Mouse (Mus musculus): ENCODE data around the gene Slc39a11. TPM values are rescaled to one million over a fixed set of nuclear protein-coding genes. Genes with fewer than 3 reads are reported as not detected.

Gene Slc39a11
- polyA plus RNA-seq, 1 experiment from 2014 or later: 40.1 TPM

DNA sequence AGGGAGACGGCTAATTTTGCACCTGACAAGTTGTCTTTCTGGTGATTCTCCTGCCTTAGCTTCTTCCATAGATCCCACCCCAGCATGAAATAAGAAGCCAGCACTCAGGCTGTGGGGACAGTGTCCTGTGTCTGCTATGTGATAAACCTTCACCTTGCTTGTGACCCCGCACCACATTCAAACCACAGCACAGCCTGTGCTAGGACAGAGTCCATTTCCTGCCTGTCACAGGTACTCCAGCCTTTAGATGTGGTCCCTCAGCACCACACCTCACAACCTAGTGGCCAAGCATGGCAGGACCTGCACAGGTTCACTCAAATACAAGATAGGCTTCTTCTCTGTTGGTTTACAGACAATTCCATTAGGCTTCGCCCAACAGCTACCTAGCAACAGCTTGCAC lies 328.3 kb downstream of the Slc39a11 start:
- Histone ChIP-seq H3K4me1 (ENCODE audit: control insufficient read depth, insufficient read depth, low read depth, low read length) (peaks cover 5% of the 10 kb centered on the region), H3K36me3 (ENCODE audit: control insufficient read depth, insufficient read depth, low read length) (no peaks in the 10 kb centered on the region), H3K4me2 (ENCODE audit: low read length) (no peak overlapping the region), H3K27me3 (replicated peaks; ENCODE audit: control insufficient read depth, insufficient read depth, low read length) (no peaks in the 10 kb centered on the region), H3K4me3 (ENCODE audit: low read length) (no peak overlapping the region), H3K9ac (ENCODE audit: low read depth, low read length) (no peak overlapping the region), H3K9me3 (ENCODE audit: control insufficient read depth, low read length) (no peaks in the 10 kb centered on the region), H3K27ac (ENCODE audit: low read depth, low read length) (no peak overlapping the region)
- ATAC-seq: no peak
- WGBS: 89% methylated on average over 3 of the region's 3 CpGs

DNA sequence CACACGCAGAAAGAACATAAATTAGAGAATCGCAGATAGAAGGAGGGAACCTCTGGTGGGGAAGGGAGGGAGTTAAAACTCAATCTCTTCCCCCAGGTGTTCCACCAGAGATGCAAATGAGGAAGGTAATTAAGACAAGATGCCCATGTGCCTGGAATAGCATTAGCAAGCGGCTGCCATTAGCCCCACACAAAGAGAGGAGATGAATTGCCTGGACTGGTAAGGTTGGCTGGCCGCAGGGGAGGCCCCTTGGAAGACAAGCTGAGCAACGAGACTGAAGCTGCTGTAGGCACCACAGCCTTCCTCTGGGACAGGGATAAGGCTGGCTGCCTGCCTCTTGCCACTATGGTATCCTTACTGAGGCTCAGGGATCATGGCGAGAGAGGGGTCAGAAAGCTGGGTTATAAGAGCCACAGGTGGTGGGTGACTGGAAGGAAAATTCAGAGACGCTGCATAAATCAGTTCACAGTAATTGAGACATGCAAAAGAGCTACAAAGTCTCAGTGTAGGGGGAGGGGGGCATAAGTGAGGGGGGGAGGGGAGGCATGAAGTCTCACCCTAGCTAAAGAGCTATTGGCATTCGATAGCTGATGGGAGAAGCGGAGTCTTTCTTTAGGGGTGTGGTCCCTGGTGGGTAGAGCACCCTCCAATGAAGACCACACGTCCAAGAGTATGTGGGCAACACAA lies 340.5 kb downstream of the Slc39a11 start:
- H3K4me3 ChIP-seq (ENCODE audit: low read length): no peak overlapping the region
- no peaks in the 10 kb centered on the region for H3K27me3 ChIP-seq (replicated peaks; ENCODE audit: control insufficient read depth, insufficient read depth, low read length)
- no peak overlapping the region for H3K4me2 ChIP-seq (ENCODE audit: low read length)
- peaks cover 9% of the 10 kb centered on the region for H3K4me1 ChIP-seq (ENCODE audit: control insufficient read depth, insufficient read depth, low read depth, low read length)
- peaks cover 9% of the 10 kb centered on the region for H3K9me3 ChIP-seq (ENCODE audit: control insufficient read depth, low read length)
- peaks cover 6% of the 10 kb centered on the region; the same call in 1 of the 2 replicates for H3K36me3 ChIP-seq (ENCODE audit: control insufficient read depth, insufficient read depth, low read length)
- no peak overlapping the region for H3K27ac ChIP-seq (ENCODE audit: low read depth, low read length)
- ATAC-seq: no peak
- WGBS: 32% methylated on average over 10 of the region's 10 CpGs
- H3K9ac ChIP-seq (ENCODE audit: low read depth, low read length): no peak overlapping the region

DNA sequence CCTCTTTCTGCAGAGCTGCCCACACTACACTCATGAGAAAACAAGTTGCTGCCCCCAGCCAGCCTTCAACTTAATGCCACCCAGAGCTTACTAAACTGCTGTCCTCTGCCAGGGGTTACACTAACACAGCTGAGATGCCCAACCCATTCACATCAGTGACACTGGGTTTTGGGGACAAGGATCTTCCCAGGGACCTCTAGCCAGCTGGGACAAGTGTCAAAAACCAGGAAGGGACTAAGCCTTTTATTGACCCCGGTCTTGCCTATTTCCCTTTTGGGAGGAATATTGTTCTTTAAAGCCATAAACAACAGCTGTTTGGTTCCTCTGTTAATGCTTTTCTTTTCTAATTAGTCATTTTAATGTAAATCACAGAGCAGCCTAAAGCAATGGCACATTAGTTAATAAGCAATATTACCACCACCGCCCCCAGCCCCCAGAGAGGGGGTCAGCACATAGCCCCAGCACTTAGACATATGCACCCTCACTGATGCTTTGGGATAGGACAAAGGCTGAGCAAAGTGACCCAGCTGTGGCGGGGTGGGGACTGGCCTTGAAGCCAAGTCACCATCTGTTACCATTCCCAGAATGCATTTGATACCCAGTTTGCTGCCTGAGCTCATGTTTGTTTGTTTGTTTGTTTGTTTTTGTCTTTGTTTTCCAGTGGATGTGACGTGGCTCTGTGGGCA lies 341.5 kb downstream of the Slc39a11 start:
- 39% methylated on average over 4 of the region's 4 CpGs for WGBS
- Histone ChIP-seq H3K4me2 (ENCODE audit: low read length) (no peak overlapping the region), H3K27me3 (replicated peaks; ENCODE audit: control insufficient read depth, insufficient read depth, low read length) (no peaks in the 10 kb centered on the region), H3K4me3 (ENCODE audit: low read length) (no peak overlapping the region), H3K4me1 (ENCODE audit: control insufficient read depth, insufficient read depth, low read depth, low read length) (peaks cover 9% of the 10 kb centered on the region), H3K9me3 (ENCODE audit: control insufficient read depth, low read length) (peaks cover 9% of the 10 kb centered on the region), H3K9ac (ENCODE audit: low read depth, low read length) (no peak overlapping the region), H3K27ac (ENCODE audit: low read depth, low read length) (no peak overlapping the region), H3K36me3 (ENCODE audit: control insufficient read depth, insufficient read depth, low read length) (peaks cover 6% of the 10 kb centered on the region; the same call in 1 of the 2 replicates)
- ATAC-seq: no peak

DNA sequence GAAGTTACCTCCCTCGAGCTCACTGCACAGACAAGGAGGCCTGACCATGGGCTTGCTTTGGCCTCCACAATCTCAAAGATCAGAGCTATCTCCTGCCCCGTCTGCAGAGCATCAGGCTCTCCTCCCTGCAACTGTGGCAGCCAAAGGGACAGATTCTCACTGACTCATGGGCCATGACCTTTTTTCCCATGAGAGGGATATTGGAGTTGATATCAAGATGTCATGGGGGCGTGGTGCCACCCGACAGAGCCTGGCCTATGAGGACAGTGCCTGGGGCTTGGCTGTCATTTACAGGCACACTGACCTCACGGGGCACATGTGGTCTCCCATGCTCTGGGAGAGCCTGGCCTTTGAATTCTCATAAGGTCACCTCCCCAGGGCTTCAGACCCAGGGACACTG lies 346.7 kb downstream of the Slc39a11 start:
- H3K36me3 ChIP-seq (ENCODE audit: control insufficient read depth, insufficient read depth, low read length): peaks cover 6% of the 10 kb centered on the region; the same call in 1 of the 2 replicates
- H3K9me3 ChIP-seq (ENCODE audit: control insufficient read depth, low read length): peaks cover 9% of the 10 kb centered on the region
- no peak for ATAC-seq
- 79% methylated on average over 5 of the region's 5 CpGs for WGBS
- H3K4me3 ChIP-seq (ENCODE audit: low read length): no peak overlapping the region
- peaks cover 3% of the 10 kb centered on the region for H3K4me1 ChIP-seq (ENCODE audit: control insufficient read depth, insufficient read depth, low read depth, low read length)
- no peak overlapping the region for H3K4me2 ChIP-seq (ENCODE audit: low read length)
- H3K27me3 ChIP-seq (replicated peaks; ENCODE audit: control insufficient read depth, insufficient read depth, low read length): no peaks in the 10 kb centered on the region
- no peak overlapping the region for H3K27ac ChIP-seq (ENCODE audit: low read depth, low read length)
- H3K9ac ChIP-seq (ENCODE audit: low read depth, low read length): no peak overlapping the region

DNA sequence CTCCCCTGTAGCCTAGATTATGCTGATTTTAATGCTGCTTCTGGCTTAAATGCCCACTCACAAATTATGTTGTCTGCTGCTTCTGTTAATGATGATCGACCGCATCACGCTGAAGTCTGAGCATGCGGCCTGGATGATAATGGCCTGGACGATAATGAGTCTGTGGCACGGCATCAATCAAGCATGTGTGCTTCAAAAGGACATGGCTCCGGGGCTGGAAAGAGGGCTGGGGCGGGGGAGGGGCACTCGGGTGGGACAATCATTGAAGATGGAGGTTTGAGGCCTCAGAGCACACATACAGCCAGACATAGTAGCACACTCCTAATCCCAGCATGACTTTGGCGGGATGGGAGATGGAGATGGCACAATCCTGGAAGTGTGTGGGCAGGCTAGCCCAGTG lies 350.4 kb downstream of the Slc39a11 start:
- Histone ChIP-seq H3K4me2 (ENCODE audit: low read length) (no peak overlapping the region), H3K9me3 (ENCODE audit: control insufficient read depth, low read length) (no peaks in the 10 kb centered on the region), H3K27me3 (replicated peaks; ENCODE audit: control insufficient read depth, insufficient read depth, low read length) (no peaks in the 10 kb centered on the region), H3K36me3 (ENCODE audit: control insufficient read depth, insufficient read depth, low read length) (no peaks in the 10 kb centered on the region), H3K27ac (ENCODE audit: low read depth, low read length) (no peak overlapping the region), H3K9ac (ENCODE audit: low read depth, low read length) (no peak overlapping the region), H3K4me3 (ENCODE audit: low read length) (no peak overlapping the region), H3K4me1 (ENCODE audit: control insufficient read depth, insufficient read depth, low read depth, low read length) (peaks cover 9% of the 10 kb centered on the region)
- 30% methylated on average over 10 of the region's 10 CpGs for WGBS
- ATAC-seq: no peak

DNA sequence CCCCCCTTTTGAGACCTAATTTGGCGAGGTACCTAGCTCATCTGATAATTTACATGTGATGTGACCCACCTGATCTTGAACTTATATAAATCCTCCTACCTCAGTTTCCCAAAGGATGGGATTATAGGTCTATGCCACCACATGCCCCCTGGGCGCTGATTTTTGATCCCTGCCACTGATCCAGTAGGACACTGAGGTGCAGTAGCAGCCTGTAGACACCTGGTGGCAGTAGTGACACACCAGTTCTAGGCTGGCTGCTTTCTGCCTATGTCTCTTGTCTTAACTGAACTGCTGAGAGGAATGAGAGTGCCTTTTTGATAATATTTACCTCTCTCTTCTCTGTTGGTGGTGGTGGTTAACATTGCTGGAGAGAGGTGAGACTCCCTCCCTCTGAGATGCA lies 352.1 kb downstream of the Slc39a11 start:
- Histone ChIP-seq H3K4me1 (ENCODE audit: control insufficient read depth, insufficient read depth, low read depth, low read length) (peaks cover 15% of the 10 kb centered on the region), H3K27me3 (replicated peaks; ENCODE audit: control insufficient read depth, insufficient read depth, low read length) (no peaks in the 10 kb centered on the region), H3K4me2 (ENCODE audit: low read length) (no peak overlapping the region), H3K4me3 (ENCODE audit: low read length) (no peak overlapping the region), H3K36me3 (ENCODE audit: control insufficient read depth, insufficient read depth, low read length) (no peaks in the 10 kb centered on the region), H3K9me3 (ENCODE audit: control insufficient read depth, low read length) (no peaks in the 10 kb centered on the region), H3K9ac (ENCODE audit: low read depth, low read length) (no peak overlapping the region), H3K27ac (ENCODE audit: low read depth, low read length) (no peak overlapping the region)
- ATAC-seq: no peak
- WGBS: 22% methylated on average over 2 of the region's 2 CpGs

DNA sequence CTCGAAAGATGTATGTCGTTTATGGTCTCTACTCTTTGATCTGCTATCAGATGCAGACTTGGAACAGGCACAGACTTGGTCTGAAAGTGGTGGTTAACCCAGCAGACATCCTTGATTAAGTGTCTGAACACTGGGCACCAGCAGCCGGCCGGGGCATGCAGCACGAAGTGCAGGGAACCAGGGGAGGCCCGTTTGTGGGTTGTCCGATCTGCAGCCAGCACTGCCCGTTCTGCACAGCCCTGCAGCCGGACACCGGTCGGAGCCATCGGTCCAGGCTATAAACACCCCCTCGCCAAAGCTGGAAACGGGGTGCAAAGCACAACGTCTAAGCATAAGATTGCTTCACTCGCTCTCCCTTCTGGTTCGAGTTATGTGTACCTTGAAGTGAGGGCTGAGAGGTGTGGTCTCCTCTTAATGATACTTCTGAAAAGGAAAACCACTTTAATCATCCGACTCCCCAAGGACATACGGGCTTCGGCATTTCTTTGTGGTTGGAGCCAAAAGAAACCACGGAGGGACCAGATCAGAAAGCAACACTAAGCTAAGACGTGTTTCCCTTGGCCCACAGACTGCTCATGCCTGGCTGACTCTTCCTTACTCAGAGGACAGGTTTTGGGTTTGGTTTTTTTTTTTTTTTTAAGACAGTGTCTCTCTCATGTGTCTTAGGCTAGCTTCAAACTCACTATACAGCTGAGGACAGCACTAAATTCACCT lies 352.8 kb downstream of the Slc39a11 start:
- no peaks in the 10 kb centered on the region for H3K27me3 ChIP-seq (replicated peaks; ENCODE audit: control insufficient read depth, insufficient read depth, low read length)
- no peak overlapping the region for H3K4me2 ChIP-seq (ENCODE audit: low read length)
- no peak overlapping the region for H3K27ac ChIP-seq (ENCODE audit: low read depth, low read length)
- no peak for ATAC-seq
- no peaks in the 10 kb centered on the region for H3K36me3 ChIP-seq (ENCODE audit: control insufficient read depth, insufficient read depth, low read length)
- H3K9me3 ChIP-seq (ENCODE audit: control insufficient read depth, low read length): no peaks in the 10 kb centered on the region
- 88% methylated on average over 22 of the region's 22 CpGs for WGBS
- H3K4me3 ChIP-seq (ENCODE audit: low read length): no peak overlapping the region
- H3K9ac ChIP-seq (ENCODE audit: low read depth, low read length): no peak overlapping the region
- peaks cover 19% of the 10 kb centered on the region for H3K4me1 ChIP-seq (ENCODE audit: control insufficient read depth, insufficient read depth, low read depth, low read length)

DNA sequence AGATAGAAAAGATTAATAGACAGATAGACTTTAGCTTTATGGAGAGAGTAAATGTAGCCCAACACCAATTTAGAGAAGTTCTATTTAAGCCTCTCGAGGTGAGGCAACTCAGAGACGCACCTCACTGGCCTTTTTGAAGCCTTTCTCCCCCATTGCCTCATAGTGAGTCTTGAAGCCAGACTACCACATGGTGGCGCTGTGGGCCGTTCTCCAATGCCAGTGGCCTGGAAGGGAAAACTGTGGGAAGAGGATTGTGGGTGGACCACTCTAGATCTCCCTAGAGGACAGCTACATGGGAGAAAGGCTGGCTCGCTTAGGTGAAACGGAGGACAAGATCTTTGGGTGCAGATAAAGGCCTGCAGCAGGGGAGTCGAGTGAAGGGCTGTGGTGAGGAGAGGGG lies 353.7 kb downstream of the Slc39a11 start:
- Histone ChIP-seq H3K36me3 (ENCODE audit: control insufficient read depth, insufficient read depth, low read length) (no peaks in the 10 kb centered on the region), H3K4me1 (ENCODE audit: control insufficient read depth, insufficient read depth, low read depth, low read length) (peaks cover 20% of the 10 kb centered on the region), H3K4me2 (ENCODE audit: low read length) (no peak overlapping the region), H3K4me3 (ENCODE audit: low read length) (no peak overlapping the region), H3K9ac (ENCODE audit: low read depth, low read length) (no peak overlapping the region), H3K27me3 (replicated peaks; ENCODE audit: control insufficient read depth, insufficient read depth, low read length) (0 out of 2 replicates have a peak, but pooled peaks cover under 1% of the 10 kb centered on the region), H3K27ac (ENCODE audit: low read depth, low read length) (no peak overlapping the region), H3K9me3 (ENCODE audit: control insufficient read depth, low read length) (no peaks in the 10 kb centered on the region)
- no peak for ATAC-seq
- WGBS: 31% methylated on average over 7 of the region's 7 CpGs

DNA sequence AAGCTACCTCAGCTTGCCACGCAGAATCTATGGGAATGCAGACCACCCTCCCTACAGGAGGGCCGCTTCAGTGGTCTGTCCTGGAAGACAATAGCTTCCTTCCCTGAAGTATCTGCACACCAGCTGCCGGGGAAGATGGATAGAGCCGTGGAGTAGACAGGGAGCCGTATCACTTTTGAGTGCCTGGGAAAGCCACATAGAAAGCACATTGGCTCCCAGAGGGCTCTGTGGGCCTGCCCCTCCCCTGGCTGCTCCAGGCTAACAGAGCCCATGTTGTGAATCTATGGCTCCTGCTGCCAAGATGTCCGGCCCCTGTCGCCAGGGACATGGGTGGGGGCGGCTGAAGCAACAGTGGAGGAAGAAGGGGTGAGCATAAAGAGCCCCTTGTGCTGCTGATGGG lies 355.4 kb downstream of the Slc39a11 start:
- H3K9ac ChIP-seq (ENCODE audit: low read depth, low read length): 0 out of 2 replicates have a peak overlapping the region, but pooled peaks have one; percentile 9
- peak; percentile 83 for ATAC-seq
- peaks cover 19% of the 10 kb centered on the region for H3K4me1 ChIP-seq (ENCODE audit: control insufficient read depth, insufficient read depth, low read depth, low read length)
- H3K9me3 ChIP-seq (ENCODE audit: control insufficient read depth, low read length): no peaks in the 10 kb centered on the region
- H3K4me2 ChIP-seq (ENCODE audit: low read length): no peak overlapping the region; the same call in 1 of the 2 replicates
- no peaks in the 10 kb centered on the region for H3K36me3 ChIP-seq (ENCODE audit: control insufficient read depth, insufficient read depth, low read length)
- H3K27ac ChIP-seq (ENCODE audit: low read depth, low read length): 0 out of 2 replicates have a peak overlapping the region, but pooled peaks have one; percentile 56
- no peak overlapping the region for H3K4me3 ChIP-seq (ENCODE audit: low read length)
- 0 out of 2 replicates have a peak, but pooled peaks cover 2% of the 10 kb centered on the region for H3K27me3 ChIP-seq (replicated peaks; ENCODE audit: control insufficient read depth, insufficient read depth, low read length)
- 14% methylated on average over 8 of the region's 8 CpGs for whole genome bisulfite sequencing

Measured in hindbrain, embryonic 16.5 days (tissue).